Mouse (Mus musculus) embryonic fibroblast, embryonic 13.5 days (primary cell): ENCODE data around the gene Slamf8.

ENCODE experiments used
- CTCF ChIP-seq: IDR thresholded peaks from 2 replicates; pipeline ENCODE4 v1.5.1; 2011; ENCODE audit warnings: mild to moderate bottlenecking, control low read depth, low read length, moderate library complexity, borderline replicate concordance; ENCODE audit not compliant: insufficient read depth
- POLR2A ChIP-seq: IDR thresholded peaks from 2 replicates; pipeline ENCODE4 v1.6.1; 2011; ENCODE audit warnings: low read depth, mild to moderate bottlenecking, control low read depth, low read length, moderate library complexity

GRCm38 (mm10) chr1:172615412-172615811 lies 25.0 kb upstream of the Slamf8 start:
- TF ChIP-seq POLR2A (no peak), CTCF (no peak)
